Mouse (Mus musculus) CH12.LX (cell line): Measurements from ENCODE around the gene Tmod3. TPM values are rescaled to one million over a fixed set of nuclear protein-coding genes. Genes with fewer than 3 reads are reported as not detected.

Experiments used
- DNase-seq: peaks from one replicate; pipeline ENCODE4 v3.0.0-alpha.2; 2013; ENCODE audit errors: extremely low read depth
- H3K27ac ChIP-seq: 2 replicates; pipeline ENCODE4 v1.5.1; 2012; ENCODE audit warnings: low read depth, mild to moderate bottlenecking, control low read depth, moderate library complexity; ENCODE audit not compliant: insufficient read depth
- H3K27me3 ChIP-seq: replicated peaks from 2 replicates; pipeline ENCODE3; 2012; ENCODE audit warnings: inconsistent platforms
- H3K36me3 ChIP-seq, 2 experiments: replicated peaks in 1 of 2; 2 replicates each; pipeline versions ENCODE3 to v1.6.1; 2012; ENCODE audit warnings: inconsistent platforms in 1 of 2, low read length in 1 of 2, mild to moderate bottlenecking in 1 of 2, mixed read lengths in 1 of 2, moderate library complexity in 1 of 2; ENCODE audit not compliant: control insufficient read depth in 1 of 2, insufficient read depth in 1 of 2
- H3K4me1 ChIP-seq, 2 experiments: 2 replicates each; pipeline ENCODE4 v1.6.1; 2012; ENCODE audit warnings: inconsistent platforms in 1 of 2, moderate library complexity in 1 of 2; ENCODE audit not compliant: insufficient read depth in 2 of 2, control insufficient read depth in 1 of 2
- H3K4me2 ChIP-seq: 2 replicates; pipeline ENCODE4 v1.6.1; 2012; ENCODE audit warnings: low read depth, mild to moderate bottlenecking, control low read depth; ENCODE audit not compliant: poor library complexity, insufficient read depth, severe bottlenecking
- H3K4me3 ChIP-seq, 3 experiments: fragments of 150-350 bp in 1 of 3; sonication (generic) in 1 of 3; replicated peaks in 1 of 3; 2 replicates each; pipeline versions ENCODE3 to v1.5.1; 2011 to 2012; ENCODE audit warnings: low read depth in 2 of 3, low read length in 2 of 3, mild to moderate bottlenecking in 2 of 3, moderate library complexity in 2 of 3, control low read depth in 1 of 3, improper control_type of control experiment in 1 of 3, inconsistent platforms in 1 of 3, mixed read lengths in 1 of 3; ENCODE audit not compliant: poor library complexity in 1 of 3
- H3K79me2 ChIP-seq: replicated peaks from 2 replicates; pipeline ENCODE4 v1.6.1; 2012; ENCODE audit warnings: mild to moderate bottlenecking, moderate library complexity; ENCODE audit not compliant: control insufficient read depth, poor library complexity, insufficient read depth, severe bottlenecking; ENCODE audit errors: extremely low read depth
- H3K9ac ChIP-seq: 2 replicates; pipeline ENCODE4 v1.6.1; 2012; ENCODE audit warnings: low read depth, mild to moderate bottlenecking, control low read depth, moderate library complexity; ENCODE audit not compliant: insufficient read depth
- H3K9me3 ChIP-seq: replicated peaks from 2 replicates; pipeline ENCODE3; 2012; ENCODE audit warnings: low read length, inconsistent platforms, mixed read lengths
- CHD2 ChIP-seq: IDR thresholded peaks from 2 replicates; pipeline ENCODE4 v1.6.1; 2011; ENCODE audit warnings: low read length, improper control_type of control experiment
- E2F4 ChIP-seq: IDR thresholded peaks from 2 replicates; pipeline ENCODE4 v1.6.1; 2011; ENCODE audit warnings: low read depth, low read length, improper control_type of control experiment; ENCODE audit not compliant: insufficient replicate concordance
- GABPA ChIP-seq: IDR thresholded peaks from 2 replicates; pipeline ENCODE4 v1.6.1; 2012; ENCODE audit warnings: low read depth, low read length, improper control_type of control experiment, inconsistent platforms; ENCODE audit not compliant: insufficient replicate concordance
- JUN ChIP-seq: IDR thresholded peaks from 2 replicates; pipeline ENCODE4 v1.6.1; 2011; ENCODE audit warnings: low read depth, mild to moderate bottlenecking, low read length, improper control_type of control experiment, moderate library complexity; ENCODE audit not compliant: insufficient read depth
- JUND ChIP-seq: conservative IDR thresholded peaks from 2 replicates; pipeline ENCODE4 v1.6.1; 2011; ENCODE audit warnings: low read depth, low read length, improper control_type of control experiment
- KAT2A ChIP-seq: IDR thresholded peaks from 2 replicates; pipeline ENCODE4 v1.6.1; 2012; ENCODE audit warnings: low read length, improper control_type of control experiment, inconsistent platforms; ENCODE audit not compliant: insufficient replicate concordance
- MAFK ChIP-seq: IDR thresholded peaks from 2 replicates; pipeline ENCODE4 v1.6.1; 2011; ENCODE audit warnings: low read length, improper control_type of control experiment; ENCODE audit not compliant: insufficient replicate concordance
- MAZ ChIP-seq: IDR thresholded peaks from 2 replicates; pipeline ENCODE4 v1.6.1; 2012; ENCODE audit warnings: low read depth, mild to moderate bottlenecking, inconsistent platforms, low read length, improper control_type of control experiment, moderate library complexity
- MXI1 ChIP-seq: IDR thresholded peaks from 2 replicates; pipeline ENCODE4 v1.6.1; 2011; ENCODE audit warnings: mild to moderate bottlenecking, low read depth, low read length, improper control_type of control experiment
- NELFE ChIP-seq: IDR thresholded peaks from 2 replicates; pipeline ENCODE4 v1.6.1; 2011; ENCODE audit warnings: low read depth, low read length, improper control_type of control experiment
- POLR2AphosphoS2 ChIP-seq: IDR thresholded peaks from 2 replicates; pipeline ENCODE4 v1.6.1; 2011; ENCODE audit warnings: low read depth, low read length, improper control_type of control experiment
- TCF12 ChIP-seq: IDR thresholded peaks from 2 replicates; pipeline ENCODE4 v1.6.1; 2014; ENCODE audit warnings: low read depth, mild to moderate bottlenecking, inconsistent platforms, low read length, improper control_type of control experiment
- USF1 ChIP-seq: IDR thresholded peaks from 2 replicates; pipeline ENCODE4 v1.6.1; 2014; ENCODE audit warnings: low read depth, mild to moderate bottlenecking, inconsistent platforms, low read length, improper control_type of control experiment
- ZC3H11A ChIP-seq: IDR thresholded peaks from 2 replicates; pipeline ENCODE4 v1.6.1; 2012; ENCODE audit warnings: low read depth, mild to moderate bottlenecking, inconsistent platforms, low read length, improper control_type of control experiment
- ZNF384 ChIP-seq: IDR thresholded peaks from 2 replicates; pipeline ENCODE4 v1.6.1; 2012; ENCODE audit warnings: low read depth, low read length, improper control_type of control experiment, inconsistent platforms
- dilution Hi-C: fragments of 300-500 bp; cut with MboI; formaldehyde crosslinking; loops from 2 replicates; pipeline ENCODE4 v1.14.3; 2020; ENCODE audit warnings: low sequenced_read_pairs; ENCODE audit not compliant: extremely low pct_unique_long_range_greater_than_20kb, extremely low pct_ligation_motif_present
- in situ Hi-C: fragments of 300-500 bp; cut with MboI; formaldehyde crosslinking; loops from 3 replicates; pipeline ENCODE4 v1.14.3; 2019; ENCODE audit warnings: low sequenced_read_pairs, low pct_ligation_motif_present, low pct_unique_long_range_greater_than_20kb, mixed read lengths
- polyA plus RNA-seq: library from polyadenylated mRNA; unstranded; fragments of >175 nt; gene quantifications from 2 replicates; pipeline ENCODE4 v1.2.1, GENCODE M21; 2012; ENCODE audit warnings: low read depth; ENCODE audit not compliant: insufficient read length
- total RNA-seq, 2 experiments: library from RNA; depleted of rRNA; stranded (reverse); fragments of 300-350 nt in 1 of 2; fragments of >200 nt in 1 of 2; gene quantifications; 2 replicates each; pipeline ENCODE4 v1.2.3; 2012 to 2014

The Tmod3 gene
- total and polyA plus RNA-seq, 3 experiments, result 40.5 to 71.0 (median 52.0) TPM

DNA sequence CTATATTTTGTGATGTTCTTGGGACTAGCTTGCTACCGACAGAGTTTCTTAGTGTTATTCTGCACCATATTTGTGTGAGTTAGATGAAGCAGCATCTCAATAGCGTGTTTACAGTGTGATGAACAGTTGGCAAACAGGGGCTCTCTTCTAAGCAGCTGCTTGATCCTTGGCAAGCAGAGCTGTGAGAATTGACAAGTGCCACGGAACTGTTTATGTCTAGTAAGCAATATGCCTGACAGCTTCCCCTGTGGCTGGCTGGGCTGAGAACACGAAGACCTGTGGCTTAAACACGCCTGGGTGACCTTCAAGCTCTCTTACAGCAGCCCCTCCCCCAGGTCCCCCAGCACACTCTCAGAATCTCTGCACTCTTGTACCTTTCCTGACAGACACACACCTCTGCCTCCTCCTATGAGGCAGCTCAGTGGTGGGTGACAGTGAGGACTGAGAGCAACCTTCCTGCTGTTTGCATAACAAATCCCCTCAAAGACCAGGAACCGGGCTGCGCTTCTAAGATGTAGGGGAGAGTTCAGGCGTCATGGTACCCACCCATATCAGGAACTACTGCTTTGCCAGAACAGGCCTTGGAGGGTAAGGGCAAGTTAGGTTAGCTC lies 96.3 kb downstream of the Tmod3 start:
- peak; percentile 48 for DNase-seq
- no peak for TF ChIP-seq JUND
- TF ChIP-seq ZC3H11A, result no peak
- no peak for TF ChIP-seq KAT2A
- no peak for TF ChIP-seq TCF12
- TF ChIP-seq CHD2, result no peak
- no peak for TF ChIP-seq MAZ
- TF ChIP-seq E2F4, result no peak
- no peak for TF ChIP-seq ZNF384
- TF ChIP-seq NELFE, result no peak
- Histone ChIP-seq H3K9ac (no peak overlapping the region), H3K4me1 (peaks cover 4 to 40% of the 10 kb centered on the region in 2 experiments), H3K27ac (0 out of 2 replicates have a peak overlapping the region, but pooled peaks have one; percentile 27), H3K4me2 (no peak overlapping the region), H3K36me3 (peaks cover 70 to 92% of the 10 kb centered on the region in 2 experiments), H3K9me3 (no peaks in the 10 kb centered on the region), H3K4me3 (no peak overlapping the region), H3K27me3 (no peaks in the 10 kb centered on the region), H3K79me2 (peaks cover 2% of the 10 kb centered on the region)
- in situ Hi-C loops (no loop called here), dilution Hi-C loops (no loop called here)

DNA sequence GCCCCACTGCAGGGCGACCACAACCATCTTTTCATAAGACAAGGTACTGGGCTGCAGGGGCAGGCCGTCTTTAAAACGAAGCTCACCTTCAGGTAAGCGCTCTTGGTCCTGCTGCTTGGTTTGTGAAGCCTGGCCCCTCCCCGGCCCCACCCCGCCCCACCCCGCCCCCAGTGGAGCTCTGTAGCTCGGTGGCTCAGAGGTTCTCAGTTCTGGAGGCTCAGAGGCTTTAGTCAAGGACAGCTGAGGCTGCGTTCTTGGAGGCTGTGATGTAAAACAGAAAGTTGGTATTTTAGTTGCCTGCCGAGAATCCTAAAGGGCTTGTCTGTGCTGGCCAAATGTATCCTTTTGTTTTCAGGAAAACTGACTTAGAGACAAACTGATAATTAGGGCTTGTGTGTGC lies 103.8 kb downstream of the Tmod3 start:
- dilution Hi-C loops (no loop called here), in situ Hi-C loops (no loop called here)
- TF ChIP-seq TCF12 (no peak), POLR2AphosphoS2 (no peak), NELFE (no peak), ZC3H11A (no peak), GABPA (no peak), USF1 (no peak), MXI1 (no peak), MAFK (no peak), JUN (no peak)
- H3K9me3 ChIP-seq, result peaks cover 9% of the 10 kb centered on the region
- no peak overlapping the region for H3K9ac ChIP-seq
- DNase-seq, result peak; percentile 58
- peaks cover 18 to 43% of the 10 kb centered on the region in 2 experiments for H3K4me1 ChIP-seq
- no peak overlapping the region for H3K4me3 ChIP-seq
- H3K27ac ChIP-seq, result peak overlapping the region; percentile 33; the same call in 1 of the 2 replicates
- H3K4me2 ChIP-seq, result 0 out of 2 replicates have a peak overlapping the region, but pooled peaks have one; percentile 8
- H3K27me3 ChIP-seq, result no peaks in the 10 kb centered on the region
- H3K79me2 ChIP-seq, result no peaks in the 10 kb centered on the region; the same call in 1 of the 2 replicates
- peaks cover 69 to 76% of the 10 kb centered on the region in 2 experiments for H3K36me3 ChIP-seq
